Mouse (Mus musculus) T-helper 2 cell (primary cell): ENCODE data around the gene Lrp5.
"Not testable (repeated sequence)": the region's sequence is repeated elsewhere in the genome, so short reads cannot be mapped to it uniquely, and the experiment has no call there.

Source experiments
- in situ Hi-C: fragments of 300-600 bp; cut with MboI, MseI; formaldehyde crosslinking; loops from one replicate; pipeline ENCODE4 v1.15.1; 2025; ENCODE audit warnings: high pct_unique_total_duplicates

Lrp5 gene

GRCm38 (mm10) chr19:3619359-3619758 lies 67.0 kb downstream of the Lrp5 start:
- in situ Hi-C loops, result no loop called here

DNA sequence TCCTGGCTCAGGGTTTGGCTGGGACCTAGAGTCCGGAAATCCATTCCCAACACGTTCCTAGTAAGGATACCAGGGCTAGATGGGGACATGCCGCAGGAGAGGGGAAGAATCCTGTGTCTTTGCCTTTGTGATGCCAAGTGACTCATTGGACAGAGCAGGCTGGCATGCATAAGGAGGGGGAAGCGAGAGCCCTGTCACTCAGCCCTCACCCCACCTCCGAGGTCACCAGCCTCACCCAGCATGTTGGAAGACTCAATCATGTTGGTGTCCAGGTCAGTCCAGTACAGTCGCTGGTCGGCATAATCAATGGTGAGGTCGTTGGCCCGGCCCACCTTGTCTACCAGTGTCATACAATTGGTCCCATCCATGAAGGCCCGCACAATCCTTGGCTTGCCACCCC lies 72.4 kb downstream of the Lrp5 start:
- in situ Hi-C loops, result no loop called here

GRCm38 (mm10) chr19:3612534-3613273 lies 73.7 kb downstream of the Lrp5 start:
- in situ Hi-C loops, result no loop called here

GRCm38 (mm10) chr19:3611730-3612129 lies 74.6 kb downstream of the Lrp5 start:
- in situ Hi-C loops, result no loop called here

DNA sequence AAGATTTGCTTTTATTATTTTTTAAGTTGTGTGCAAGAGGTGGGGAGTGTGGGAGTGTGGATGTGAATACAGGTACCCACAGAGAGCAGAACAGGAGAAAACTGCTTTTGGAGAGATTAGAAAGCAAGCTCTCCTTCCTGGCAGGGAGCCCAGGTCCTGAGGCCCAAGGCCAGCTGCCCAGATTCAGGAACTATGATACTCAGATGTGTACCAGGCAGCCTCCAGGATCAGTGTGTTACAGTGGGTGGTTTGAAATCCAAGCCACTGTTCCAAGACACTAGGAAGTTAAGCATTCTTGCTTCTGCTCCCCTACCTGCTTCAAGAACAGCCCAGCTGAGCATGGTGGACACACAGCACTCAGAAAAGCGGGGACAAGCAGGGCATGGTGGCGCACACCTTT lies 75.5 kb downstream of the Lrp5 start:
- in situ Hi-C loops, result no loop called here

DNA sequence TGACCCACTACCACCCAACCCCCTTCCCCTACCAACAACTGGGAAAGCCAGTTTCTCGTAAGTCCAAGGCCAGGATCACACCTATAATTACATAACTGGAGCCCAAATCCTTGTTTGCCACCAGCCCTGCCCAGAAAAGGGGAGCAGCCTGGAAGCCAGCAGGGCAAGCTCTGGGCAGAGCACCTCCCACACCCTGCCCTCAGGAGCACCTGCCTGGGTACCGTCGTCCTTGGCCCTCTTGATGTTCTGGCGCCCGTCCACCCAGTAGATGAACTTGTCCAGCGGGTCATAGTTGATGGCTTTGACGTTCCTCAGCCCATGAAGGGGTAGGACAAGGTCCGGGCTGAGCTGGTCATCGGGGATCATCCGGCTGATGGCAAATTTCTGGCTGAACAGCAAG lies 76.5 kb downstream of the Lrp5 start:
- in situ Hi-C loops, result no loop called here

GRCm38 (mm10) chr19:3594316-3594715 lies 92.0 kb downstream of the Lrp5 start:
- in situ Hi-C loops, result no loop called here

GRCm38 (mm10) chr19:3593379-3594055 lies 92.8 kb downstream of the Lrp5 start:
- in situ Hi-C loops, result no loop called here

DNA sequence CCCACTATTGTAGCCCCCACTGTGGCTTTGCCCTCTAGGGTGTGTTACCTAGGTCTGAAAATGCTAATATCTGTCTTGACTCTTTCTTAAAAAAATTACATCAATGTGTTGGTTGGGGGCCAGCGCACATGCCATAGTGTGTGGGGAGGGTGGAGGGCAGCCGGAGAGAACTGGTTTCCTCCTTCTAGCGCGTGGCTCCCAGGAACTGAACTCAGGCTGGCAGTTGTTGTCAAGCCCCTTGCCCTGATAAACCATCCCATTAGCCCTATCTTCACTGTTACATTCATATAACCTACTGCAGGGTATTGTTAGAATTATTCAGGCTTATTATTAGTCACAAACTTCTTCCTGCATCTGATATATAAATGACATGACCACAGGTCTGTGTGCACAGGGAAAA lies 96.4 kb downstream of the Lrp5 start:
- in situ Hi-C loops, result no loop called here

GRCm38 (mm10) chr19:3589547-3589946 lies 96.8 kb downstream of the Lrp5 start:
- in situ Hi-C loops, result no loop called here

GRCm38 (mm10) chr19:3587729-3588128 lies 98.6 kb downstream of the Lrp5 start:
- in situ Hi-C loops, result not testable (repeated sequence)

- in situ Hi-C loops, result no loop called here
These were observed 99.8 kb downstream of the Lrp5 start for GRCm38 (mm10) chr19:3586540-3586939.

GRCm38 (mm10) chr19:3586026-3586425 lies 100.3 kb downstream of the Lrp5 start:
- in situ Hi-C loops, result no loop called here

- in situ Hi-C loops, result no loop called here
These were observed 105.0 kb downstream of the Lrp5 start for GRCm38 (mm10) chr19:3581326-3581725.

DNA sequence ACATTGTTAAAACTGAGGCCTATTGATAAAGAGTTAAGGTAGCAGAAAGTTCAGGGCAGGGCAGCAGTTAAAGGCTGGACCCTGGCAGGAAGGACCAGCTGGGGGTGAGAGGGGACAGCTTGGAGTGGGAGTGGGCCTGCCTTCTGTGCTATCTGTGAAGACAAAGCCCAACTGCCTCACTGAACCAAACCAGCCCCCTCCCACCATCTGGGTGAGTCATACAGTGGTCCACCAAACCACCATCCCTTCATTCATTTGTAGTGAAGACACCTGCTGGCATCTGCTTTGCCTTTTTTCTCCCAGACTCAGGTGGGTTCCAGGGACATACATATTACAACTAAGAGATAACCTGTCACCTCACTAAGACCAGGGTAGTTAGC lies 108.5 kb downstream of the Lrp5 start:
- in situ Hi-C loops, result no loop called here

DNA sequence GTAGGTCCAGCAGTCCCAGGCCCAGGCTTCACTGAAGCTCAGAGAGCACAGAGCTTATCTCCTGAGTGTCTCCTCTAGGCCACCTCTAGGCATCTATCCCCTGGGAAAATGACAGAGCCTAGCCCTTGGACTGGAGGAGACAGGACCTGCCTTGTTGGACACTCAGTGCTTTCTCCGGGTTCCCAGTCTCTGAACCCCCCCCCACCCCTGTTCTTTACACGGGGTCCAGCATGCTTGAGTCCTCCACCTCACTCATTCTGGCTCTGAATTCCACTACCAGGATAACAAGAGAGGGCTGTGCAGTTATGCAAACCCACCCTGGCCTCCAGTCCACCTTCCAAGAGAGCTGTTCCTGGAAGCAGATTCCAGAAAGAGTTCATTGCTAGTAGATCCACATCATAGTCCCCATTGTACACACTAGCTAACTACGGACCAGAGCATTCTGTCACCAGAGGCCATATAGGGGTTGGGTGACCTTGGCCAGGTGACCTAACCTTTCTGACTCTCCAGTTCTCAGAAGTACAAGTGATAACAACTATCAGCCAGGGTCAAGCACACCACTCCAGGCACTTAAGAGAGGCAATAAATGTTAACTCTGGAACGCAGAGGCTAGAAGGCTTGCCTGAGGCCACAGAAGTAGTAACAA lies 109.0 kb downstream of the Lrp5 start:
- in situ Hi-C loops, result no loop called here

DNA sequence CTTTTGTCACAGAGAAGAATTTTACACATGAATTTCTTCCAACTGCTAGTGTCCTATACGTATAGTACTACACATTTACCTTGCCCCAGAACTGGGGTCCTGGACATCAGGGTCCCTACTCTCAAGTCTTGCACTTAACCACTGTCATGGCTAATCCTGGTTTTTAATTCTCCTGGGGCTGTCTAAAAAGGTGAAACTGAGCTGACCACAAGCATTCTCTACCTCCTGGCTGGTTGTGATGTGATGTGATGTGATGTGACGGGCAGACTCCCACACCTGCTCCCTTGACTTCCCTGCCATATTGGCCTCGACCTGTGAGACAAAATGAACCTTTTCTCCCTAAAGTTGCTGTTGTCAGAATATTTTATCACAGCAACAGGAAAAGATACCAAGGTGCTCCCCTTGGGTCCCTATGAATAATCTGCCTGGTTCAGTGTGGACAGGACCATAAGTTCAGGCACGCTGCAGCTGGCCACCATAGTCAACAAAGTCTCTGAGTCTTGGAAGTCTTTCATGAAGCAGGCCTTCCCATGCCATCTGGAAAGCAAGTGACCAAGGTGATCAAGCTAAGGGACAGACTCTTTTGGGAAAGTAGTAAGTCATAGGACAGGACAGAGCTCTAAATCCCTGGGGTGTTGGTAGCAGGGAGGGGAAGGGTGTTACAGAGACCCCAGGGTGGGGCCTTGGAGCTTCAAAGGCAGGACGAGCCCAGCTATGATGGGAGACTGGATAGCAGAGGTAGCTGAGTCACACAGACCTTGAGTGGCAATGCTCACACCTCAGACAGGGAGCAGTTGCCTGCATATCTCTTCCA lies 109.7 kb downstream of the Lrp5 start:
- in situ Hi-C loops, result no loop called here

- in situ Hi-C loops, result no loop called here
These were observed 110.6 kb downstream of the Lrp5 start, which contains the start of gene Ppp6r3 for GRCm38 (mm10) chr19:3575632-3576384. Ppp6r3 (minus strand) TSS chr19:3575749.

GRCm38 (mm10) chr19:3575276-3575631 lies 111.1 kb downstream of the Lrp5 start:
- in situ Hi-C loops, result no loop called here

- in situ Hi-C loops, result no loop called here
These were observed 111.7 kb downstream of the Lrp5 start for GRCm38 (mm10) chr19:3574593-3575094.

GRCm38 (mm10) chr19:3564309-3564708 lies 122.1 kb downstream of the Lrp5 start:
- in situ Hi-C loops, result no loop called here
